In the genomic region with DNA sequence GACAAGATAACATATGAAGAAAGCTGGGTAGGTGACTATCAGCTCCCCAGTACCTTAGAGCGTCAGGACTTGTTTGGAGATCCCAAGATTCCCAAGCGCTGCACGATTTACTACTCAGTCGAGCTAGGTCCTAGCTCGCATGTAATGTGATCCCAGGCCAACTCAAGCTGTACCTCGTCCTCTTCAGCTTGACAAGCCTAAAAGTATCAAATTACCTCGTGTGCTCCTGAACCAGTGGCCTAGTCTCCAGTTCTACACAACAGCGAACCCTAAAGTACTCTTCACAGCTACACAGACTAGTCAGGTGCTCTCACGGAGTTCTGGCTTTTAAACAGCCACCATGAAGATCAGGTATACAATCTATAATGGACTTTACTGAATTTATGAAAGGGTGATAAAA, we compare ENCODE assay signal across 18 mouse cellular contexts. TPM values are rescaled to one million over a fixed set of nuclear protein-coding genes. Genes with fewer than 3 reads are reported as not detected.
DNase-seq lines count a peak whose midpoint lies in the region; ATAC-seq lines count a peak whose summit lies in the region.
"Had no signal": no experiment of that assay in that cellular context is flagged by ENCODE, and none has a peak within 500 bp of the region (broad histone marks: within the 10 kb centered on the region; RNA-seq: fewer than 3 reads in every experiment).

No protein-coding gene starts in this region.

- 9% methylated on average over 9 of the region's 9 CpGs for WGBS in kidney, embryonic 16.5 days
- 36% methylated on average over 9 of the region's 9 CpGs for WGBS in embryonic facial prominence, embryonic 10.5 days
- 11% methylated on average over 9 of the region's 9 CpGs for WGBS in limb, embryonic 10.5 days

- ATAC-seq in kidney, embryonic 16.5 days (ENCODE audit: low FRiP score, low TSS enrichment) = peak; percentile 95
- ATAC-seq: liver, embryonic 12.5 days; midbrain, embryonic 16.5 days had no signal

- no peak overlapping the region for H3K4me2 ChIP-seq in kidney, embryonic 16.5 days (replicated peaks; ENCODE audit: low read depth, low read length)
- H3K4me2 ChIP-seq: forebrain, embryonic 12.5 days; hindbrain, embryonic 14.5 days; liver, embryonic 12.5 days had no signal

- no peak for DNase-seq in kidney, adult 9 months
- DNase-seq in embryo, embryonic 10.5 days (ENCODE audit: low spot score) = peak; percentile 64
- DNase-seq in embryonic facial prominence, embryonic 10.5 days (ENCODE audit: low spot score) = peak; percentile 38
- DNase-seq in limb, embryonic 10.5 days (ENCODE audit: low spot score) = peak; percentile 37
- no peak for DNase-seq in cerebellum, adult 9-11 months
- no peak for DNase-seq in gastrocnemius, postnatal 14 days
- DNase-seq: adrenal gland, adult 2 months; cerebellum, adult 11-12 months; kidney, postnatal 25 days; layer of hippocampus, adult 9-11 months; right cerebral cortex, postnatal 14 days; thymus, adult 18-20 months had no signal

- intact Hi-C loops in gastrocnemius, postnatal 14 days (cut with DNase I; ENCODE audit: low total_unique reads) = no loop called here

- no peak overlapping the region for H3K4me3 ChIP-seq in kidney, embryonic 16.5 days (ENCODE audit: low read length)
- no peak overlapping the region for H3K4me3 ChIP-seq in embryonic facial prominence, embryonic 10.5 days
- H3K4me3 ChIP-seq in limb, embryonic 10.5 days = no peak overlapping the region
- H3K4me3 ChIP-seq: forebrain, embryonic 12.5 days; liver, embryonic 12.5 days had no signal

- no peaks in the 10 kb centered on the region for H3K36me3 ChIP-seq in kidney, embryonic 16.5 days (ENCODE audit: insufficient read depth, low read length)
- no peaks in the 10 kb centered on the region for H3K36me3 ChIP-seq in embryonic facial prominence, embryonic 10.5 days (replicated peaks)
- no peaks in the 10 kb centered on the region for H3K36me3 ChIP-seq in limb, embryonic 10.5 days
- H3K36me3 ChIP-seq: forebrain, embryonic 12.5 days; liver, embryonic 12.5 days had no signal

- no peak overlapping the region for H3K27ac ChIP-seq in kidney, embryonic 16.5 days (ENCODE audit: low read length)
- H3K27ac ChIP-seq in embryonic facial prominence, embryonic 10.5 days (replicated peaks) = no peak overlapping the region
- H3K27ac ChIP-seq in limb, embryonic 10.5 days = peak overlapping the region; percentile 68; the same call in 1 of the 2 replicates
- H3K27ac ChIP-seq: forebrain, embryonic 12.5 days; hindbrain, embryonic 14.5 days; liver, embryonic 12.5 days; macrophage had no signal

- peaks cover 7% of the 10 kb centered on the region; the same call in 1 of the 2 replicates for H3K9me3 ChIP-seq in kidney, embryonic 16.5 days (ENCODE audit: low read length)
- H3K9me3 ChIP-seq in embryonic facial prominence, embryonic 10.5 days = peaks cover 5% of the 10 kb centered on the region; the same call in 1 of the 2 replicates
- H3K9me3 ChIP-seq in limb, embryonic 10.5 days (replicated peaks) = no peaks in the 10 kb centered on the region
- H3K9me3 ChIP-seq: forebrain, embryonic 12.5 days; liver, embryonic 12.5 days had no signal

- no peak overlapping the region for H3K9ac ChIP-seq in kidney, embryonic 16.5 days (replicated peaks; ENCODE audit: low read length)
- H3K9ac ChIP-seq: forebrain, embryonic 12.5 days; hindbrain, embryonic 14.5 days; liver, embryonic 12.5 days had no signal

- peaks cover 13% of the 10 kb centered on the region for H3K4me1 ChIP-seq in kidney, embryonic 16.5 days (ENCODE audit: insufficient read depth, low read length)
- peaks cover 36% of the 10 kb centered on the region for H3K4me1 ChIP-seq in embryonic facial prominence, embryonic 10.5 days
- H3K4me1 ChIP-seq in limb, embryonic 10.5 days = peaks cover 29% of the 10 kb centered on the region
- H3K4me1 ChIP-seq: liver, embryonic 12.5 days had no signal

- H3K27me3 ChIP-seq in kidney, embryonic 16.5 days (ENCODE audit: insufficient read depth, low read length) = no peaks in the 10 kb centered on the region
- H3K27me3 ChIP-seq in embryonic facial prominence, embryonic 10.5 days (replicated peaks; ENCODE audit: low read depth, poor library complexity, severe bottlenecking) = no peaks in the 10 kb centered on the region
- H3K27me3 ChIP-seq in limb, embryonic 10.5 days (ENCODE audit: low read depth, poor library complexity, severe bottlenecking) = no peaks in the 10 kb centered on the region
- H3K27me3 ChIP-seq: forebrain, embryonic 12.5 days; liver, embryonic 12.5 days had no signal

RNA-seq across cellular contexts. Expression of gene Tmem131l, which starts 45.5 kb away (rescaled TPM):
- polyA plus RNA-seq in kidney, embryonic 16.5 days (2015; fragmentation: Nextera tagmentation; extraction: Ambion mirVana) = 33.5 and 35.1 TPM in 2 replicates
- polyA plus RNA-seq in embryonic facial prominence, embryonic 10.5 days (2016; fragmentation: Nextera tagmentation; extraction: Ambion mirVana) = 82.6 and 84.7 TPM in 2 replicates
- 79.5 and 84.5 TPM in 2 replicates for polyA plus RNA-seq in limb, embryonic 10.5 days (2016; fragmentation: Nextera tagmentation; extraction: Ambion mirVana)
- 10 to 100 TPM; 16.4 to 19.1 TPM for total RNA-seq in gastrocnemius, postnatal 14 days (2021)

Comparison
In these comparisons a context has a peak if more than half of its experiments do, and no peak if none do; other contexts are left out.
1. DNase-seq: peak in embryo, embryonic 10.5 days (single experiment), embryonic facial prominence, embryonic 10.5 days (single experiment) and limb, embryonic 10.5 days (single experiment); none in kidney, adult 9 months (single experiment), cerebellum, adult 9-11 months (single experiment) and gastrocnemius, postnatal 14 days (single experiment).